Mouse (Mus musculus) hindlimb bud, embryonic 11.5 days (tissue): Measurements from ENCODE around the gene BC049715.

Source experiments
- DNase-seq: peaks from one replicate; pipeline ENCODE4 v3.0.0-alpha.2; 2012; ENCODE audit warnings: low read depth, low spot score; ENCODE audit errors: extremely low spot score

The BC049715 gene

DNA sequence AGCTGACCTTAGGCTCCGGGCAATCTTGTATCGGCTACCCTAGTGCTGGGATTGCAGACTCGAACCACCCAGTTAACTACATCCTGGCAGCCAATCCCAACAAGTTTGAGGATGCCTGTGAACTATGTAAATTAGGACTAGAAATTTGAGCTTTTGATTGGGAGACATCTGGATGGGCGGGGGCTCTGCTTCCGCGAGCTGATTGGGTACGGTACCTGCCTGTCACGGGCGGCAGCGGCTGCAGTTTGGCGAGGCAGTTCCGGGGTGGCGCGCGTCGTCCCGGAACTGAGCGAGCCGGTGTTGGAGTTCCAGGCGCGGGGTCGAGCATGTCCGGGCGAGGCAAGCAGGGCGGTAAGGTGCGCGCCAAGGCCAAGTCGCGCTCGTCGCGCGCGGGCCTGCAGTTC, 19.4 kb upstream of the BC049715 start, which contains the start of gene H2afj:
H2afj (plus strand) TSS at position 231 of the 404 bp plus-strand sequence.
- DNase-seq = peak; percentile 79

- no peak for DNase-seq
Measured at GRCm38 (mm10) chr6:136808631-136809046, 18.8 kb upstream of the BC049715 start.

GRCm38 (mm10) chr6:136809077-136809476, 18.3 kb upstream of the BC049715 start:
- no peak for DNase-seq

GRCm38 (mm10) chr6:136809673-136810072, 17.8 kb upstream of the BC049715 start:
- no peak for DNase-seq

GRCm38 (mm10) chr6:136811196-136811595, 16.2 kb upstream of the BC049715 start:
- DNase-seq = no peak

DNA sequence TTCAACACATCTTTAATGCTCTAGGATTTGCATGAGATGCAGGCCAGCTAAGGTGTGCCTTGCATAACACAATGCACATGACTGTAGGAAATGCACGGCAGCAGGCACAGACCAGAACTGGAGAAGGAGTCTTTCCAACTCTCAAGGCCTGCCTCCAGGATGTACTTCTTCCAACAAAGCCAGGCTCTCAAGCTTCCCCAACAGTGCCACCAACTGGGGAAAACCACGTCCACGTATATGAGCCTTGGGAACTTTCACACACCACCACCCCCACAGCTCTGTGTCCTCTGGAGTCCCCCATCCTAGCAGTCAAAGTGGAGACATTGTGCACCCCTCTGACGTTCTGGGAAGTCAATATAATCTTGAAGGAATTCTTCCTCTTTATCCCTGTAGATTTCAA, 14.3 kb upstream of the BC049715 start:
- DNase-seq = no peak

- no peak for DNase-seq
Measured at GRCm38 (mm10) chr6:136815381-136815780, 12.0 kb upstream of the BC049715 start.

- no peak for DNase-seq
Measured at GRCm38 (mm10) chr6:136816826-136817225, 10.6 kb upstream of the BC049715 start.

DNA sequence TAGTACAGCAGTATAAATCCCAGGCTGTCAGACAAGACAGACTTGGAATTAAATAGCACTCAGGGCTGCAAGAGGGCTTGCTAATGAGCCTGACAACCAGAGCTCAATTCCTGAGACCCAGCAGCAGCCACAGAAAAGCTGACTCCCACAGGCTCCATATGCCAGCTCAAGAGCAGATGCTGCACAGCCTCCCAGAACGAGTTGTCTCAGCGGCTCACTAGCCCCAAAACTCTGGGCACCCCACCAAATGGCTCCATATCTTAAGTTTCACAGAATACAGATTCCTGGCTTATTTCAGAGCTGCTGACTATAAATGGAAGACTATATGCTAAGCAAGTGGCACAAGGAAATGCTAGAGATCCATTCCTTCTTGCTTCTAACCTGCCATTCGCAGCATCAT, 9.9 kb upstream of the BC049715 start:
- DNase-seq = no peak

DNA sequence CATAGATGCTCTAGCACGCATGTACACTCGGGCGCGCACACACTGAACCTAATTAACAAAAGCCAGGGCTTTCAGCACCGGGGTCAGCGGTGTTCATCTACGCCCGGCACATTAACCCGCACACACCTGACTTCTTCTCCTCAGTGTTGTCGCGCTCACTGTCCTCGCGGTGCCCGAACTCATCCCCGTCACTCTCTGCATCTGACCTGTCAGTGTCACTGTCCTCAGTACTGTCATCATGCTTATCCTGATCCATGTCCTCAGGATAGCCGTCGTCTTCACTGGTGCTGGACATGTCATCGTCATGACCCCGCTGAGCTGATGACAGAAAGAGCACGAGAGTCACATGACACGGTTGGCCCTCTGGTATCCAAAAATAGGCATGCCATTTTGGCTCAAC, 7.0 kb upstream of the BC049715 start:
- DNase-seq = no peak

DNA sequence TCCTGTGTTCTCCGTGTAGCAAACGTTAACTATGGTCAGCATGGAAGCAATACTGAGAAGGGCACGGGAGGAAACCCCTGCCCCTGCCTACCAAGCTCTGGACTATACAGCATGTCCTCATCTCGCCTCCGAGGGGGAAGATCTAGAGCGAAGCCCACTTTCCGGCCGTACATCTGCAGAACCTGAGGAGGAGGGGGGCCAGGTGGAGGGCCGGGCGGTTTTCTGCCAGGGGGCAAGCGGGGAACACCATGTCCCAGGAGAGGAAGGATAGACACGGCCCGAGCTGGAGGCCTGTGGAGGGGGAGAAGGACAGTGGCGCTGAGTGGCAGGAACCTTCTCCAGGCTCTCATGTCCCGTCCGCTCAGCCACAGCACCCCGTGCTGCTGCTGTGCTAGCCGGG, 6.3 kb upstream of the BC049715 start:
- no peak for DNase-seq

GRCm38 (mm10) chr6:136824987-136825386, 2.4 kb upstream of the BC049715 start:
- DNase-seq = no peak

DNA sequence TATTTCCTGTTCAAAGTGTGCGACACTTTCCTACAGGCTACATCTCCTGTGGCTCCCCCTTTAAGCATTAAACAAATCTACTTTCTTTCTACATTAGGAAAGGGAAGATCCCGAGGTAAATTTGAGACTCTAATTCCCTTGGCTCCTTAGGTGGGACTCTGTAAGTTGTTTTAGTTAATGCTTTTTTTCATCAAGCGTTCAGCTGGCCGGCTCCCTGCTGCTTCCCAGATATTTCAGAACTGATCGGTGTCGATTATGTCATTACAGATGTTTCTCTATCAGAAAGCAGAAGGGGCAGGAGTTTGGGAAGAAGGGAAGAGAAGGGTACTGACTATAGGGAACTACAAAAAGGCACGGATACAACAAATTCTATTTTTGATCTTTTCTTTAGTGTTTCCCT, 310 bp upstream of the BC049715 start:
- no peak for DNase-seq

GRCm38 (mm10) chr6:136827881-136828561, 595 bp downstream of the BC049715 start, which contains the start of gene Wbp11:
Gene Wbp11, minus strand, starts transcription at chr6:136828233.
- peak; percentile 94 for DNase-seq

DNA sequence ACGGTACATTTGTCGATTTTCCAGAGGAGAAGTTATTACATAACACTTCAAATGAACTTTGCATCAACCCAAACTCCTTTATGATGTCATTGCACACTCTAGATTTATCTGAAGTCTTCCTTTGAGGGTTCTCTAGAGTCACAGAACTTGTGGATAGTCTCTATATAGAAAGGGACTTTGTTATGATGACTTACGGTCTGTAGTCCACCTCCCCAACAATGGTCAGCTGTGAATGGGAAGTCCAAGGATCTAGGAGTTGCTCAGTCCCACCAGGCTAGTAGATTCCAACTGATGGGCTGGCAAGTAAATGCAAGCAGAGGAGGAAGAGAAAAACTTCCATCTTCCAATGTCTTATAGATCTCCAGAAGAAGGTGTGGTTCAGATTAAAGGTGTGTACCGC, 1.3 kb downstream of the BC049715 start:
- DNase-seq = no peak

DNA sequence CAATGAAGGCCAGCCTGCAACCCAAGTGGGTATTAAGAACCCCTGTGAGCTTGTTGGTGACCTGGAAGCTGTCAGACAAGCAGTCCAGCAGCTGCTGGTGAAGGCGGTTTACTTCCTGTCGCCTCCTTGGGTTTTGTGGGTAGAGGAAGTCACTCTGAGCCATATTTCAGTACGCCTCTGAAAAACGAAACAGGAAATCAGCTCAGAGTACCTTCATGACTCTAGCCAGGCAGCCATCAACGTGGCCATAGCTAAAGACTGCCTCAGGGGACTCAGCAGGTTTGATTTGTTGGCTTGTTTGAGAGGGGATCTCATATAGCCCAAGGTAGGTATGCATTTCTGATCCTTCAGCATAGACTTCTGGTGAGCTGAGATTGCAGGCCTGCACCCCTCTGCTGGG, 4.3 kb downstream of the BC049715 start:
- no peak for DNase-seq

DNA sequence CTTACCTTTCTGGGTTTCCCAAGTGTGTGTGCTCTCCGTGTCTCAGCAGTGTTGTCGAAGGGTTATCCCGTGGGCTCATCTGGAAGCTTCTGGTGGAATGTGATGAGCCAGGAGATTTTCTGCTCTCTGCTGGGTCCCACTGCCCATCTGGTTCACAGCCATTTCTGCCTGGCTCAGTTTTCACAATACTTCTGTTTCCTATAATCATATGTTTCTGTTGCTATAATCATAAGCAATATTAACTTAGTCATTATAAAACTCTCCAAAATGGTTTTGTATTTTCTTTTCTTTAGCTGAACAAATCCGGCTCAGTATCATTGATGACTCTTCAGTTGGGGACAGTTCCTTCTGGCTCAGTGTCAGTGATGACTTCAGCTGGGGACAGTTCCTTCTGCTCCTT, 7.9 kb downstream of the BC049715 start, which contains the start of gene Smco3:
Smco3 (minus strand) TSS at position 101 of the 400 bp plus-strand sequence.
- no peak for DNase-seq

DNA sequence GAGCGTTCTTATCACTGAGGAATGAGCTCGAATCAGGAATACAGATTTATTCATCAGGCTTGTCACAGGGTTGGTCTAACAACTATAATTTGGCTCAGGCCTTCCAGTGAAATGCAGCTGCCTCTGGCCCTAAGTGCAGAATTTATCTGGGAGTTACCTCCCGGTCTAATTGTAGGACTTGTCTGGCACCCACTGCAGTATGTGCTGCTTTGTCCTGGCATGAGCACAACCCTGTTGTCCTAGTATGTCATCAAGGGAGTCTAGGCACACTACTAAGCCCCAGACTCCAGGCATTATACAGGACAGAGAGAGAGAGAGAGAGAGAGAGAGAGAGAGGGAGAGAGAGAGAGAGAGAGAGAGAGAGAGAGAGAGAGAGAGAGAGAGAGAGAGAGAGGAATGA, 9.9 kb downstream of the BC049715 start:
- DNase-seq = no peak

DNA sequence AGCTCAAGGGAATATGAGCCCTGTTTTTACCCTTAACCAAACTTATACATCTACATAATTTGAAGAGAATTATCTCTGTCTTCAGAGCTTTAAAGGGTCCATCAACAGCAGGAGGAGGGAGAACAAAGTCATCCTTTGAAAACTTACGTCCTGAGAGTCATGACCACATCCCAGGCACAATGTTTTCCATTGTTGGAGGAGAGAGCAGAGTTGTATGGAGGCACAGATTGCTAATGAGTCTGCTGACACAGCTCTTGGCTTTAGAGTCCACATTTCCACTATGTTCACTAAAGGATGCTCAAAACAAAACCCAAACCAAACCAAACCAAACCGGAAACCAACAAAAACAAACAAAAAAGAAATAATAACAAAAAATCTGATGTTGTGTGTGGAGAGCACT, 17.5 kb downstream of the BC049715 start:
- DNase-seq = no peak

DNA sequence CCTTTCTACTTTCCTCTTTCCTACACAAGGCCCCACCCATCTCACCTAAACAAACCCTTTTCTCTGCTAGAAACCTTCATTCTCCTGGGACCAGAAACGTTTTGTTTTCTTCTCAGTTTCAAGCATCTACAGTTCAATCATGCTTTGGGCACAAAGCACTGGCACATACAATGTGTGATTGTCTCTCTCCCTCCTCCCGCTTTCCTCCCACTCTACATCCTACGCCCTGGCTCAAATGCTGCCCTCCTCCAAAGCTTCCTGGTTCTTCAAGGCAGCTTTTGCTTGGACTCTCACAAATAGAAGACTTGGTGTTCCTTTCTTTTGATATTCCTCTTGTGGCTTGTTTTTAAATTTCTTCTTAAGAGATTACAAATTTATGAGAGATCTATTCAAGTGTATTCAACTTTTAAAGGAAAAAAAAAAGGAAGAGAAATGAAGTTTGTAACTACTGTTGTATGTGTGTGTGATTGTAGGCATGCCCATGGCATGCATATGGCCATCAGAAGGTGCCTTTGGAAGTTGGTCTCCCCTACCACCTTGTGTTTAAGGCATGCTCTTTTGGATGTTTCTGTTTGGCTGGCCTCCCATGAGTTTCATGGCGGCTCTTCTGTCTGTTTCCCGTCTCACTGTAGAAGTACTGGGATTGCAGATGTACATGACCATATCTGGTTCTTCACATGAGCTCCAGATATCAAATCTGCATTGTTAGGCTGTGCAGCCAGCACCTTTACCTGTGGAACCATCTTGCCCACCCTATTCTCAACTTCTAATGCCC, 18.5 kb downstream of the BC049715 start:
- no peak for DNase-seq

GRCm38 (mm10) chr6:136847267-136847666, 19.8 kb downstream of the BC049715 start:
- no peak for DNase-seq

GRCm38 (mm10) chr6:136847790-136848189, 20.4 kb downstream of the BC049715 start:
- DNase-seq = no peak
